Mouse (Mus musculus) ZHBTc4 (cell line): ENCODE measurements around the gene Plekhg1.
A peak's percentile ranks its signal among the peaks of the same experiment; 100 is the strongest.

Source experiments
- DNase-seq: peaks from one replicate; pipeline ENCODE4 v3.0.0-alpha.2; 2011; ENCODE audit warnings: low read depth, low spot score

Plekhg1 gene

GRCm38 (mm10) chr10:3740148-3740503 lies at the start of gene Plekhg1:
TSS of gene Plekhg1 (plus strand) at chr10:3740364.
- DNase-seq, result peak; percentile 86

GRCm38 (mm10) chr10:3692791-3693190 lies 47.4 kb upstream of the Plekhg1 start:
- DNase-seq, result no peak

- DNase-seq, result no peak
These were observed 46.4 kb upstream of the Plekhg1 start for GRCm38 (mm10) chr10:3693699-3694280.

- DNase-seq, result no peak
These were observed 44.7 kb upstream of the Plekhg1 start for GRCm38 (mm10) chr10:3695332-3695905.

GRCm38 (mm10) chr10:3696727-3697348 lies 43.3 kb upstream of the Plekhg1 start:
- no peak for DNase-seq

GRCm38 (mm10) chr10:3697500-3697899 lies 42.7 kb upstream of the Plekhg1 start:
- no peak for DNase-seq

GRCm38 (mm10) chr10:3700225-3701073 lies 39.7 kb upstream of the Plekhg1 start:
- no peak for DNase-seq

- DNase-seq, result no peak
These were observed 38.3 kb upstream of the Plekhg1 start for GRCm38 (mm10) chr10:3701832-3702231.

GRCm38 (mm10) chr10:3702585-3702984 lies 37.6 kb upstream of the Plekhg1 start:
- DNase-seq, result no peak

GRCm38 (mm10) chr10:3706231-3706630 lies 33.9 kb upstream of the Plekhg1 start:
- no peak for DNase-seq

GRCm38 (mm10) chr10:3710081-3710480 lies 30.1 kb upstream of the Plekhg1 start:
- no peak for DNase-seq

GRCm38 (mm10) chr10:3715302-3715943 lies 24.7 kb upstream of the Plekhg1 start:
- DNase-seq, result no peak

- DNase-seq, result no peak
These were observed 21.9 kb upstream of the Plekhg1 start for GRCm38 (mm10) chr10:3718021-3718865.

- DNase-seq, result no peak
These were observed 19.9 kb upstream of the Plekhg1 start for GRCm38 (mm10) chr10:3720296-3720695.

GRCm38 (mm10) chr10:3722339-3722738 lies 17.8 kb upstream of the Plekhg1 start:
- DNase-seq, result no peak

GRCm38 (mm10) chr10:3724665-3725064 lies 15.5 kb upstream of the Plekhg1 start:
- no peak for DNase-seq

GRCm38 (mm10) chr10:3729666-3730065 lies 10.5 kb upstream of the Plekhg1 start:
- DNase-seq, result peak; percentile 10

- DNase-seq, result no peak
These were observed 9.8 kb upstream of the Plekhg1 start for GRCm38 (mm10) chr10:3730314-3730713.

GRCm38 (mm10) chr10:3737034-3737433 lies 3.1 kb upstream of the Plekhg1 start:
- DNase-seq, result no peak

GRCm38 (mm10) chr10:3740504-3741388 lies 582 bp downstream of the Plekhg1 start:
- peak; percentile 81 for DNase-seq
